Mouse (Mus musculus): ENCODE measurements around the gene Mapk6. TPM values are rescaled to one million over a fixed set of nuclear protein-coding genes. Genes with fewer than 3 reads are reported as not detected.

The Mapk6 gene
- polyA plus RNA-seq, 1 experiment, result 52.8 TPM

DNA sequence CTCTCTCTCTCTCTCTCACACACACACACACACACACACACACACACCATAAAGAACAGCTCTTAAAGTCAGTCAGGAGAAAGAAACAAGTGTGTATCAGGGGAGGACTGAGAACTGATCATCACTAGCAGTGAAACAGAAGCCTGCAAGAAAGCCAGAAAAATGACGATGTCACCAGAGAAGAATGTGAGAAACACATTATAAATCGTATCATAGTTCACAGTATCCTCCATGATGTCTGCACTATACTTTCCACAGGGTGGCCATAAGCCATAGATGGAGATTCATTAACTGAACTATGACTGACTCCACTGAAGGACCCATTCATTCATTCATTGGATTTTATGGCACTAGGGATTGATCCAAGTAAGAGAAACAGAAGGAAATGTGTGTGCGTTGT lies 6.3 kb downstream of the Mapk6 start:
- Histone ChIP-seq H3K4me3 (no peak overlapping the region), H3ac (ENCODE audit: control insufficient read depth, insufficient read length) (no peak overlapping the region), H3K36me3 (ENCODE audit: control insufficient read depth, insufficient read depth) (peaks cover 2% of the 10 kb centered on the region), H3K4me2 (ENCODE audit: low read depth) (peak overlapping the region; percentile 42), H3K27me3 (ENCODE audit: control insufficient read depth, insufficient read depth, insufficient read length) (no peaks in the 10 kb centered on the region), H3K79me2 (ENCODE audit: control insufficient read depth, insufficient read depth) (peaks cover 100% of the 10 kb centered on the region)
- TF ChIP-seq REST (IDR thresholded peaks at IDR 0.05; ENCODE audit: insufficient read depth, insufficient read length), result no peak
- TF ChIP-seq MYOD1 (IDR thresholded peaks at IDR 0.05; ENCODE audit: control insufficient read depth in 1 of 3, insufficient read length in 2 of 3, low read depth in 2 of 3), result no peak
- no peak for TF ChIP-seq E2F4 (IDR thresholded peaks at IDR 0.05; ENCODE audit: insufficient read depth)
- no peak for TF ChIP-seq MAX (IDR thresholded peaks at IDR 0.05; ENCODE audit: low read depth)

DNA sequence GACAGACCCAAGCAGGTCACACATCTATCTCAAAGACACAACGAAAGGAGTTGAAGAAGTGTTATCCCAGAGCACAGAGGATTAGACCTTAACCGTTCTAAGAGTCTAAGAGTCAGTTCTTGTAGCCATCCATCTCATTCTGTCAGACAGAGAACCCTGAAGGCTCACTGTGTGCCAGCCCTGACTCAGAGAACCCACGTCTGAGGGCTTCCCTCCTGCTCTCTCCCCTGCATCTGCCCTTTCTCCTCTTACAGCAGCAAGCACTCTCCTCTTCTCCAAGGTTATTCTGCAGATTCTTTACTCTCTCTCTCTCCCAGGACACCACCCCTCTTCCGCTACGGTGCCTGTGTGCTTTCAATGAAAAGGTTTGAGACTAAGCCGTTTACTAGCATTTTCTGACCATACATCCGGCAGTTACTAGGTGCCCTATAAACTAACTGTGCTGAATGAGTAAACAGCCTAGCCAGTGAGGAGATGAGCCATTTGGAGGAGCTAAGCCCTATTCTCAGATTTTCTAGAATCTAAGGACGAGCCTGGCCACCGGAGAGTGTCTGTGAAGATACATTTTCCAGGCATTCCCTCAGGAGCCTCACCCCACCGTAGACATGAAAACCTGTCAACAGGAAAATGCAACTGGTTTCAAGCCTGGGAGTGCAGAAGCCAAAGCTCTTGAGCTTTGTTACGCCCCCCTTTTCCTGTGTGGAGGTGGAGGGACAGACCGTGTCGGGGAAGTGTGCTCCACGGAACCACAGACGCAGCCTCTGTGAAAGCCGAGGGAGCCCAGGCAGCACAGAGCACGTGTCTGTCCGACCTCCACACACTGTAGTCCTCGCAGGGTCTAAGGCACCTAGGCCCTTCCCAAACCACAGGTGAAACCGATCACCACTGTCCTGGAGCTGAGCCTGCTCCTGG lies 8.0 kb downstream of the Mapk6 start:
- Histone ChIP-seq H3K79me2 (ENCODE audit: control insufficient read depth, insufficient read depth) (peaks cover 100% of the 10 kb centered on the region), H3K27me3 (ENCODE audit: control insufficient read depth, insufficient read depth, insufficient read length) (no peaks in the 10 kb centered on the region), H3K4me3 (no peak overlapping the region), H3K4me2 (ENCODE audit: low read depth) (no peak overlapping the region), H3ac (ENCODE audit: control insufficient read depth, insufficient read length) (no peak overlapping the region), H3K36me3 (ENCODE audit: control insufficient read depth, insufficient read depth) (peaks cover 12% of the 10 kb centered on the region)
- TF ChIP-seq MYOG (IDR thresholded peaks at IDR 0.05; ENCODE audit: control insufficient read depth in 1 of 3, insufficient read depth in 1 of 3, insufficient read length in 2 of 3, low read depth in 2 of 3) (no peak), REST (IDR thresholded peaks at IDR 0.05; ENCODE audit: insufficient read depth, insufficient read length) (no peak), E2F4 (IDR thresholded peaks at IDR 0.05; ENCODE audit: insufficient read depth) (no peak), MYOD1 (IDR thresholded peaks at IDR 0.05; ENCODE audit: control insufficient read depth in 1 of 3, insufficient read length in 2 of 3, low read depth in 2 of 3) (no peak), MAX (IDR thresholded peaks at IDR 0.05; ENCODE audit: low read depth) (no peak), POLR2AphosphoS2 (IDR thresholded peaks at IDR 0.05; ENCODE audit: insufficient read length, low read depth) (peak; percentile 30), TCF3 (IDR thresholded peaks at IDR 0.05; ENCODE audit: insufficient read length, low read depth) (no peak), CEBPB (IDR thresholded peaks at IDR 0.05; ENCODE audit: insufficient read depth, poor library complexity, severe bottlenecking) (no peak)

DNA sequence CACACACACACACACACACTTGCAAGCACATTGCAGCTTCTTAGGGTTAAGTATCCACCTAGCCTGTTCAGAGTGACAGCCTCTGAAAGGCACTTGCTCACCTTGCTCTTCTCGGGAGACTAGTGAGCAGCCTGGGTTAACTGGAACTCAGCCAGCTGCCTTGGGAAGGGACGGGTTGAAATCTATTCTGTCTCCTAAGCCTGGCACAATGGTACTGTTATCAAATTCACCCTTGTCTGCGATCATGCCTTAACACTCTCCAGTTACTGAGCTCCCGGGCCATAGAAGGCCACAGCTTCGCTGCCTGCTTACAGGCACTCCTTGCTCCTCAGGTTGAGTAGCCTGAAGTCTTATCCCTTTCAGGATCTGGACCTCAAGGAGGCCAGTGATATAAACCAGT lies 9.2 kb downstream of the Mapk6 start:
- Histone ChIP-seq H3K4me3 (no peak overlapping the region), H3K79me2 (ENCODE audit: control insufficient read depth, insufficient read depth) (peaks cover 100% of the 10 kb centered on the region), H3ac (ENCODE audit: control insufficient read depth, insufficient read length) (no peak overlapping the region), H3K27me3 (ENCODE audit: control insufficient read depth, insufficient read depth, insufficient read length) (no peaks in the 10 kb centered on the region), H3K4me2 (ENCODE audit: low read depth) (no peak overlapping the region), H3K36me3 (ENCODE audit: control insufficient read depth, insufficient read depth) (peaks cover 25% of the 10 kb centered on the region)
- TF ChIP-seq TCF3 (IDR thresholded peaks at IDR 0.05; ENCODE audit: insufficient read length, low read depth) (no peak), REST (IDR thresholded peaks at IDR 0.05; ENCODE audit: insufficient read depth, insufficient read length) (no peak)

- H3K27me3 ChIP-seq (ENCODE audit: control insufficient read depth, insufficient read depth, insufficient read length), result no peaks in the 10 kb centered on the region
- no peak overlapping the region for H3K4me3 ChIP-seq
- H3ac ChIP-seq (ENCODE audit: control insufficient read depth, insufficient read length), result no peak overlapping the region
- H3K36me3 ChIP-seq (ENCODE audit: control insufficient read depth, insufficient read depth), result peaks cover 39% of the 10 kb centered on the region
- peaks cover 100% of the 10 kb centered on the region for H3K79me2 ChIP-seq (ENCODE audit: control insufficient read depth, insufficient read depth)
- no peak for TF ChIP-seq E2F4 (IDR thresholded peaks at IDR 0.05; ENCODE audit: insufficient read depth)
- no peak for TF ChIP-seq CEBPB (IDR thresholded peaks at IDR 0.05; ENCODE audit: insufficient read depth, poor library complexity, severe bottlenecking)
- TF ChIP-seq REST (IDR thresholded peaks at IDR 0.05; ENCODE audit: insufficient read depth, insufficient read length), result no peak
- TF ChIP-seq POLR2AphosphoS2 (IDR thresholded peaks at IDR 0.05; ENCODE audit: insufficient read length, low read depth), result no peak
- no peak for TF ChIP-seq TCF3 (IDR thresholded peaks at IDR 0.05; ENCODE audit: insufficient read length, low read depth)
- TF ChIP-seq POLR2A (IDR thresholded peaks at IDR 0.05; ENCODE audit: insufficient read length, low read depth), result no peak
- TF ChIP-seq USF1 (IDR thresholded peaks at IDR 0.05; ENCODE audit: low read depth), result no peak
- no peak for TF ChIP-seq MYOG (IDR thresholded peaks at IDR 0.05; ENCODE audit: control insufficient read depth in 1 of 3, insufficient read depth in 1 of 3, insufficient read length in 2 of 3, low read depth in 2 of 3)
- no peak for TF ChIP-seq SRF (IDR thresholded peaks at IDR 0.05; ENCODE audit: control insufficient read depth, insufficient read length, low read depth)
- no peak for TF ChIP-seq MAX (IDR thresholded peaks at IDR 0.05; ENCODE audit: low read depth)
- no peak for TF ChIP-seq TCF12 (IDR thresholded peaks at IDR 0.05; ENCODE audit: insufficient read depth, poor library complexity, severe bottlenecking)
- no peak for TF ChIP-seq MYOD1 (IDR thresholded peaks at IDR 0.05; ENCODE audit: control insufficient read depth in 1 of 3, insufficient read length in 2 of 3, low read depth in 2 of 3)
- H3K4me2 ChIP-seq (ENCODE audit: low read depth), result no peak overlapping the region
Measured at GRCm38 (mm10) chr9:75399069-75399468, 10.7 kb downstream of the Mapk6 start.

DNA sequence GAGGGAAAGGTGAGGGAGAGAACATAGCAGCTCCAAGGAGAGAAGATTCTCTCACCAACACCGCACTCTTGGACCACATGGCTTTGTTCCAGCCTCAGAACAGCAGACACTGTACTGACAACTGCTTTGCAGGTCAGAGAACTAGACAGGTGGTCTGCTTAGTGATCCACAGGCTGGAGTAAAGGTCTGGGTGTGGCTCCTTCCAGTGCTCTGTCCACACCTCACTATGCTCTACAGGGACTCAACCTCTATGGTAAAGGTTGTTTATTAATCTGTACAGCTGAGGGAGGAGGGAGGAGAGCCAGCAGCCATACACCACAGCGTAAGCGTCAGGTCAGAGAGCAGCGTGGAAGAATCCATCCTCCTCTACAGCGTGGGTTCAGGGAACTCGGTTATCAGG lies 13.8 kb downstream of the Mapk6 start:
- Histone ChIP-seq H3K4me3 (no peak overlapping the region), H3K27me3 (ENCODE audit: control insufficient read depth, insufficient read depth, insufficient read length) (no peaks in the 10 kb centered on the region), H3K4me2 (ENCODE audit: low read depth) (no peak overlapping the region), H3K79me2 (ENCODE audit: control insufficient read depth, insufficient read depth) (peaks cover 84% of the 10 kb centered on the region), H3K36me3 (ENCODE audit: control insufficient read depth, insufficient read depth) (peaks cover 63% of the 10 kb centered on the region), H3ac (ENCODE audit: control insufficient read depth, insufficient read length) (no peak overlapping the region)
- TF ChIP-seq TCF3 (IDR thresholded peaks at IDR 0.05; ENCODE audit: insufficient read length, low read depth), result no peak
- no peak for TF ChIP-seq MYOD1 (IDR thresholded peaks at IDR 0.05; ENCODE audit: control insufficient read depth in 1 of 3, insufficient read length in 2 of 3, low read depth in 2 of 3)
- no peak for TF ChIP-seq REST (IDR thresholded peaks at IDR 0.05; ENCODE audit: insufficient read depth, insufficient read length)
- TF ChIP-seq POLR2AphosphoS2 (IDR thresholded peaks at IDR 0.05; ENCODE audit: insufficient read length, low read depth), result no peak
- TF ChIP-seq USF1 (IDR thresholded peaks at IDR 0.05; ENCODE audit: low read depth), result no peak
- TF ChIP-seq MYOG (IDR thresholded peaks at IDR 0.05; ENCODE audit: control insufficient read depth in 1 of 3, insufficient read depth in 1 of 3, insufficient read length in 2 of 3, low read depth in 2 of 3), result no peak
- no peak for TF ChIP-seq CEBPB (IDR thresholded peaks at IDR 0.05; ENCODE audit: insufficient read depth, poor library complexity, severe bottlenecking)
- TF ChIP-seq POLR2A (IDR thresholded peaks at IDR 0.05; ENCODE audit: insufficient read length, low read depth), result no peak
- no peak for TF ChIP-seq TCF12 (IDR thresholded peaks at IDR 0.05; ENCODE audit: insufficient read depth, poor library complexity, severe bottlenecking)
- TF ChIP-seq SRF (IDR thresholded peaks at IDR 0.05; ENCODE audit: control insufficient read depth, insufficient read length, low read depth), result no peak
- no peak for TF ChIP-seq MAX (IDR thresholded peaks at IDR 0.05; ENCODE audit: low read depth)
- no peak for TF ChIP-seq E2F4 (IDR thresholded peaks at IDR 0.05; ENCODE audit: insufficient read depth)

All from myocyte (in vitro differentiated cells).